Mouse (Mus musculus) myocyte (in vitro differentiated cells): ENCODE measurements at regions not wholly inside any gene's neighbourhood (a gene's known extent, or its start where the extent isn't known, plus 50 kb on each side); places are given as distances from the start of the nearest gene placed in this dataset.

ENCODE experiments used
- H3K27me3 ChIP-seq: one replicate; pipeline ENCODE4 v1.6.1; 2011; ENCODE audit not compliant: control insufficient read depth, insufficient read depth, insufficient read length
- H3K36me3 ChIP-seq: one replicate; pipeline ENCODE4 v1.6.1; 2011; ENCODE audit not compliant: control insufficient read depth, insufficient read depth
- H3K4me2 ChIP-seq: one replicate; pipeline ENCODE4 v1.6.1; 2011; ENCODE audit warnings: low read depth, control low read depth
- H3K4me3 ChIP-seq: one replicate; pipeline ENCODE4 v1.5.1; 2011; ENCODE audit warnings: mild to moderate bottlenecking, control low read depth, moderate library complexity
- H3K79me2 ChIP-seq: one replicate; pipeline ENCODE4 v1.6.1; 2011; ENCODE audit not compliant: control insufficient read depth, insufficient read depth
- H3ac ChIP-seq: one replicate; pipeline ENCODE4 v1.6.1; 2011; ENCODE audit not compliant: control insufficient read depth, insufficient read length
- CEBPB ChIP-seq: IDR thresholded peaks from 2 replicates; pipeline ENCODE4 v1.6.1; 2011; ENCODE audit warnings: mild to moderate bottlenecking, moderate library complexity; ENCODE audit not compliant: poor library complexity, insufficient read depth, severe bottlenecking
- E2F4 ChIP-seq: IDR thresholded peaks from one replicate; pipeline ENCODE4 v1.6.1; 2011; ENCODE audit warnings: mild to moderate bottlenecking, control low read depth, moderate library complexity; ENCODE audit not compliant: insufficient read depth
- MAX ChIP-seq: IDR thresholded peaks from one replicate; pipeline ENCODE4 v1.6.1; 2011; ENCODE audit warnings: low read depth, mild to moderate bottlenecking, control low read depth
- MYOD1 ChIP-seq, 3 experiments: IDR thresholded peaks; one replicate each; pipeline ENCODE4 v1.6.1; 2011; ENCODE audit warnings: control low read depth in 2 of 3, low read depth in 2 of 3, mild to moderate bottlenecking in 2 of 3, moderate library complexity in 1 of 3; ENCODE audit not compliant: insufficient read length in 2 of 3, control insufficient read depth in 1 of 3
- MYOG ChIP-seq, 3 experiments: IDR thresholded peaks; one replicate each; pipeline ENCODE4 v1.6.1; 2011; ENCODE audit warnings: control low read depth in 2 of 3, low read depth in 2 of 3, mild to moderate bottlenecking in 2 of 3; ENCODE audit not compliant: insufficient read length in 2 of 3, control insufficient read depth in 1 of 3, insufficient read depth in 1 of 3
- POLR2A ChIP-seq: IDR thresholded peaks from one replicate; pipeline ENCODE4 v1.6.1; 2011; ENCODE audit warnings: low read depth, mild to moderate bottlenecking, control low read depth, moderate library complexity; ENCODE audit not compliant: insufficient read length
- POLR2AphosphoS2 ChIP-seq: IDR thresholded peaks from one replicate; pipeline ENCODE4 v1.6.1; 2011; ENCODE audit warnings: low read depth, control low read depth; ENCODE audit not compliant: insufficient read length
- REST ChIP-seq: IDR thresholded peaks from one replicate; pipeline ENCODE4 v1.6.1; 2011; ENCODE audit warnings: mild to moderate bottlenecking, control low read depth, moderate library complexity; ENCODE audit not compliant: insufficient read depth, insufficient read length
- SRF ChIP-seq: IDR thresholded peaks from one replicate; pipeline ENCODE4 v1.6.1; 2011; ENCODE audit warnings: low read depth; ENCODE audit not compliant: control insufficient read depth, insufficient read length
- TCF12 ChIP-seq: IDR thresholded peaks from one replicate; pipeline ENCODE4 v1.6.1; 2011; ENCODE audit warnings: mild to moderate bottlenecking, control low read depth; ENCODE audit not compliant: poor library complexity, insufficient read depth, severe bottlenecking
- TCF3 ChIP-seq: IDR thresholded peaks from one replicate; pipeline ENCODE4 v1.6.1; 2011; ENCODE audit warnings: low read depth, control low read depth; ENCODE audit not compliant: insufficient read length
- USF1 ChIP-seq: IDR thresholded peaks from one replicate; pipeline ENCODE4 v1.6.1; 2011; ENCODE audit warnings: low read depth, mild to moderate bottlenecking, control low read depth, moderate library complexity

GRCm38 (mm10) chr17:49278973-49279727 lies 149.0 kb upstream of the Mocs1 start:
- Histone ChIP-seq H3K36me3 (no peaks in the 10 kb centered on the region), H3ac (no peak overlapping the region), H3K79me2 (no peaks in the 10 kb centered on the region), H3K4me3 (no peak overlapping the region), H3K4me2 (no peak overlapping the region), H3K27me3 (no peaks in the 10 kb centered on the region)
- no peak for TF ChIP-seq TCF12
- TF ChIP-seq POLR2AphosphoS2, result no peak
- TF ChIP-seq CEBPB, result no peak
- TF ChIP-seq REST, result no peak
- no peak for TF ChIP-seq POLR2A
- no peak for TF ChIP-seq MYOD1 (IDR thresholded peaks at IDR 0.05; ENCODE audit: control insufficient read depth in 1 of 3, insufficient read length in 2 of 3, low read depth in 2 of 3)
- TF ChIP-seq MAX, result no peak
- no peak for TF ChIP-seq MYOG (IDR thresholded peaks at IDR 0.05; ENCODE audit: control insufficient read depth in 1 of 3, insufficient read depth in 1 of 3, insufficient read length in 2 of 3, low read depth in 2 of 3)
- TF ChIP-seq E2F4, result no peak
- no peak for TF ChIP-seq SRF
- TF ChIP-seq TCF3, result no peak

- H3ac ChIP-seq, result no peak overlapping the region
- TF ChIP-seq MYOG (IDR thresholded peaks at IDR 0.05; ENCODE audit: control insufficient read depth in 1 of 3, insufficient read depth in 1 of 3, insufficient read length in 2 of 3, low read depth in 2 of 3) (no peak), SRF (no peak), REST (no peak), CEBPB (no peak), MAX (no peak), MYOD1 (IDR thresholded peaks at IDR 0.05; ENCODE audit: control insufficient read depth in 1 of 3, insufficient read length in 2 of 3, low read depth in 2 of 3) (no peak), POLR2A (no peak), POLR2AphosphoS2 (no peak), TCF12 (no peak), TCF3 (no peak), USF1 (no peak), E2F4 (no peak)
- no peak overlapping the region for H3K4me2 ChIP-seq
- H3K36me3 ChIP-seq, result no peaks in the 10 kb centered on the region
- H3K27me3 ChIP-seq, result no peaks in the 10 kb centered on the region
- no peaks in the 10 kb centered on the region for H3K79me2 ChIP-seq
- H3K4me3 ChIP-seq, result no peak overlapping the region
Measured at GRCm38 (mm10) chr17:49281344-49281743, 146.8 kb upstream of the Mocs1 start.

- Histone ChIP-seq H3K27me3 (no peaks in the 10 kb centered on the region), H3K4me3 (no peak overlapping the region), H3K4me2 (no peak overlapping the region), H3ac (no peak overlapping the region), H3K36me3 (no peaks in the 10 kb centered on the region), H3K79me2 (no peaks in the 10 kb centered on the region)
- TF ChIP-seq SRF (no peak), TCF12 (no peak), MAX (no peak), TCF3 (no peak), E2F4 (no peak), MYOG (IDR thresholded peaks at IDR 0.05; ENCODE audit: control insufficient read depth in 1 of 3, insufficient read depth in 1 of 3, insufficient read length in 2 of 3, low read depth in 2 of 3) (no peak), USF1 (no peak), REST (no peak), CEBPB (no peak), POLR2A (no peak), MYOD1 (IDR thresholded peaks at IDR 0.05; ENCODE audit: control insufficient read depth in 1 of 3, insufficient read length in 2 of 3, low read depth in 2 of 3) (no peak), POLR2AphosphoS2 (no peak)
Measured at GRCm38 (mm10) chr17:49282498-49282897, 145.7 kb upstream of the Mocs1 start.

GRCm38 (mm10) chr17:49283491-49283890 lies 144.7 kb upstream of the Mocs1 start:
- TF ChIP-seq E2F4 (no peak), CEBPB (no peak), MYOD1 (IDR thresholded peaks at IDR 0.05; ENCODE audit: control insufficient read depth in 1 of 3, insufficient read length in 2 of 3, low read depth in 2 of 3) (no peak), POLR2A (no peak), USF1 (no peak), POLR2AphosphoS2 (no peak), TCF3 (no peak), SRF (no peak), REST (no peak), MAX (no peak), TCF12 (no peak), MYOG (IDR thresholded peaks at IDR 0.05; ENCODE audit: control insufficient read depth in 1 of 3, insufficient read depth in 1 of 3, insufficient read length in 2 of 3, low read depth in 2 of 3) (no peak)
- Histone ChIP-seq H3ac (no peak overlapping the region), H3K36me3 (no peaks in the 10 kb centered on the region), H3K79me2 (no peaks in the 10 kb centered on the region), H3K4me2 (no peak overlapping the region), H3K4me3 (no peak overlapping the region), H3K27me3 (no peaks in the 10 kb centered on the region)

GRCm38 (mm10) chr17:49291636-49292035 lies 136.5 kb upstream of the Mocs1 start:
- Histone ChIP-seq H3ac (no peak overlapping the region), H3K79me2 (no peaks in the 10 kb centered on the region), H3K4me2 (no peak overlapping the region), H3K36me3 (no peaks in the 10 kb centered on the region), H3K4me3 (no peak overlapping the region), H3K27me3 (no peaks in the 10 kb centered on the region)
- TF ChIP-seq TCF12 (no peak), CEBPB (no peak), MYOG (IDR thresholded peaks at IDR 0.05; ENCODE audit: control insufficient read depth in 1 of 3, insufficient read depth in 1 of 3, insufficient read length in 2 of 3, low read depth in 2 of 3) (no peak), POLR2A (no peak), E2F4 (no peak), TCF3 (no peak), POLR2AphosphoS2 (no peak), MAX (no peak), REST (no peak), USF1 (no peak), MYOD1 (IDR thresholded peaks at IDR 0.05; ENCODE audit: control insufficient read depth in 1 of 3, insufficient read length in 2 of 3, low read depth in 2 of 3) (no peak), SRF (no peak)
